Comparison of ENCODE assay signal across 21 mouse cellular contexts in the genomic region with DNA sequence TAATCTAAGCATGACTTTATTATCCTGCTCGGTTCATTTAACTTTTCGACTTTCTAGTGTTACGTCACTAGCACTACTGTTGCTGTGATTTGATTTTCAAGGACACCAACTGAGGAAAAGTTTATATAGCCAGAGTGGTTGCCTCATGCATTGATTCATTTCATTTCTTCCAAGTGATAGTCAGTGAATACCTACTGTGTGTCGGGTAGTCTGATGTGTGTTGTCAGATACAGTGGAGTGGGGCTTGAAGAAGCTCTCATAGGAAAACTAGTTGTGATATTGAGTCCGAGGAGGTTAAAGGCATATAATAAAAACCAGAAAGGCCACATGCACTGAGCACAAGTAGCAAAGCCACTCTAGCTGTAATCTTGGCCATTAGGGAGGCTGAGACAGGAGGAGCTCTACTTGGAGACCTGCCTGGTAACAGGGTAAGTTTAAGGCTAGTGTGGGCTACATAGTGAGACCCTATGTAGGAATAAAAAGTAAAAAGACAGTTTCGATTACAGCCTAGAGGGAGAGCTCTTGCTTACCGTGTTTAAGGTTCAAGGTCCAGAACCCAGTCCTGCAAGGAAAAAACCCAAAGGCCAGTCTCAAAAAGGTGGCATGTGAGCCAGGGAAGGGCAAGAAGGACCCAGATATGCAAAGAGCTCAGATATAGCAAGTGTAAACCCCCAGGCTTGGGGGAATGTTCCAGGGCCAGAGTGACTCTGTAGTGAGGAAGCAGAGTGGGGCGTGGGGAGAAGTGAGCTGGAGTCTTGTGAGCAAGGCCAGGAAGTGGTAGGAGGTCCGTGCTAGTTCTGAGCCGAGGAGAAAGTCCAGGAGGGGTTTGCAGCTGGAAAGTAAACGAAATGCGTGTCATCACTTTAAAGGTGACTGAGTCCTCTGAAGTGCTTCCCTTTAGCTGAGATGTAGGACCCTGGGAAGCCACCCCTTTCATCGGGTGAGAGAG. TPM values are rescaled to one million over a fixed set of nuclear protein-coding genes. Genes with fewer than 3 reads are reported as not detected.
A peak's percentile ranks its signal among the peaks of the same experiment; 100 is the strongest.
DNase-seq lines count a peak whose midpoint lies in the region; ATAC-seq lines count a peak whose summit lies in the region.
"Had no signal": no experiment of that assay in that cellular context is flagged by ENCODE, and none has a peak within 500 bp of the region (broad histone marks: within the 10 kb centered on the region; RNA-seq: fewer than 3 reads in every experiment).

No protein-coding gene starts in this region.

- no peak overlapping the region for H3K9ac ChIP-seq in liver, embryonic 12.5 days
- no peak overlapping the region for H3K9ac ChIP-seq in liver, embryonic 11.5 days (ENCODE audit: low read depth, low read length)
- peak overlapping the region; percentile 24; the same call in 1 of the 2 replicates for H3K9ac ChIP-seq in intestine, embryonic 16.5 days (ENCODE audit: low read depth, low read length)
- H3K9ac ChIP-seq: forebrain, embryonic 12.5 days; hindbrain, embryonic 14.5 days; limb, embryonic 13.5 days; lung, embryonic 14.5 days; neural tube, embryonic 13.5 days had no signal

- H3K9me3 ChIP-seq in liver, embryonic 12.5 days (replicated peaks) = no peaks in the 10 kb centered on the region
- no peaks in the 10 kb centered on the region for H3K9me3 ChIP-seq in liver, embryonic 11.5 days (ENCODE audit: control insufficient read depth, low read length)
- no peaks in the 10 kb centered on the region for H3K9me3 ChIP-seq in intestine, embryonic 16.5 days (ENCODE audit: control insufficient read depth, low read length)
- H3K9me3 ChIP-seq: forebrain, embryonic 12.5 days; G1E; limb, embryonic 13.5 days; neural tube, embryonic 13.5 days had no signal

- H3K27ac ChIP-seq in liver, embryonic 12.5 days = no peak overlapping the region
- no peak overlapping the region for H3K27ac ChIP-seq in liver, embryonic 11.5 days (ENCODE audit: low read depth, low read length)
- peak overlapping the region; percentile 52 for H3K27ac ChIP-seq in intestine, embryonic 16.5 days (ENCODE audit: low read length)
- H3K27ac ChIP-seq: forebrain, embryonic 12.5 days; hindbrain, embryonic 14.5 days; layer of hippocampus, adult 2 months; limb, embryonic 13.5 days; neural tube, embryonic 13.5 days; stomach, postnatal 0 days had no signal

- H3K4me2 ChIP-seq in liver, embryonic 12.5 days = no peak overlapping the region
- no peak overlapping the region for H3K4me2 ChIP-seq in liver, embryonic 11.5 days
- no peak overlapping the region for H3K4me2 ChIP-seq in intestine, embryonic 16.5 days (ENCODE audit: low read depth, low read length)
- H3K4me2 ChIP-seq: forebrain, embryonic 12.5 days; hindbrain, embryonic 14.5 days; limb, embryonic 13.5 days; lung, embryonic 14.5 days; neural tube, embryonic 13.5 days had no signal

- ATAC-seq in liver, embryonic 12.5 days = 0 out of 2 replicates have a peak, but pooled peaks have one; percentile 24
- no peak for ATAC-seq in liver, embryonic 11.5 days (replicated peaks; ENCODE audit: low FRiP score)
- ATAC-seq in activated CD4-positive, CD25-positive, alpha-beta regulatory T cell, adult 4 months = peak; percentile 44
- peak; percentile 75 for ATAC-seq in intestine, embryonic 16.5 days

- DNase-seq in liver, embryonic 11.5 days (ENCODE audit: low spot score) = no peak
- DNase-seq in thymus, postnatal 0 days (ENCODE audit: low spot score) = peak; percentile 42
- DNase-seq in right cerebral cortex, adult 18-20 months = no peak
- DNase-seq in cerebellum, postnatal 4 days (ENCODE audit: low spot score in 2 of 2) = no peak
- no peak for DNase-seq in kidney, adult 8-10 months
- DNase-seq: adrenal gland, postnatal 36 days; cerebellum, adult 11 months; embryo, embryonic 11 days; lung, embryonic 14.5 days had no signal

- H3K4me1 ChIP-seq in liver, embryonic 12.5 days = 0 out of 2 replicates have a peak, but pooled peaks cover 7% of the 10 kb centered on the region
- H3K4me1 ChIP-seq in liver, embryonic 11.5 days (replicated peaks; ENCODE audit: control insufficient read depth, insufficient read depth, low read length) = no peaks in the 10 kb centered on the region
- H3K4me1 ChIP-seq in intestine, embryonic 16.5 days (ENCODE audit: control insufficient read depth, insufficient read depth, low read length) = 0 out of 2 replicates have a peak, but pooled peaks cover 3% of the 10 kb centered on the region

- no peak overlapping the region for H3K4me3 ChIP-seq in liver, embryonic 12.5 days
- H3K4me3 ChIP-seq in liver, embryonic 11.5 days (ENCODE audit: low read depth, low read length) = no peak overlapping the region
- no peak overlapping the region for H3K4me3 ChIP-seq in intestine, embryonic 16.5 days (ENCODE audit: low read length)
- H3K4me3 ChIP-seq: forebrain, embryonic 12.5 days; layer of hippocampus, adult 2 months; limb, embryonic 13.5 days; neural tube, embryonic 13.5 days had no signal

- 43% methylated on average over 13 of the region's 13 CpGs for WGBS in liver, embryonic 12.5 days (ENCODE audit: insufficient replicate concordance)
- 60% methylated on average over 13 of the region's 13 CpGs for WGBS in liver, embryonic 11.5 days
- 61% methylated on average over 13 of the region's 13 CpGs for WGBS in intestine, embryonic 16.5 days

- no peaks in the 10 kb centered on the region for H3K36me3 ChIP-seq in liver, embryonic 12.5 days
- no peaks in the 10 kb centered on the region for H3K36me3 ChIP-seq in liver, embryonic 11.5 days (ENCODE audit: control insufficient read depth, insufficient read depth, low read length)
- H3K36me3 ChIP-seq in intestine, embryonic 16.5 days (ENCODE audit: control insufficient read depth, insufficient read depth, low read length) = no peaks in the 10 kb centered on the region
- H3K36me3 ChIP-seq: forebrain, embryonic 12.5 days; G1E; limb, embryonic 13.5 days; neural tube, embryonic 13.5 days had no signal

- peaks cover 18% of the 10 kb centered on the region; the same call in 1 of the 2 replicates for H3K27me3 ChIP-seq in liver, embryonic 12.5 days (replicated peaks)
- no peaks in the 10 kb centered on the region for H3K27me3 ChIP-seq in liver, embryonic 11.5 days (replicated peaks; ENCODE audit: control insufficient read depth, insufficient read depth, low read length)
- no peaks in the 10 kb centered on the region for H3K27me3 ChIP-seq in intestine, embryonic 16.5 days (replicated peaks; ENCODE audit: control insufficient read depth, insufficient read depth, low read length)

RNA-seq across cellular contexts. Expression of a gene that starts 6.3 kb away (rescaled TPM):
- 5.4 and 5.7 TPM in 2 replicates for polyA plus RNA-seq in liver, embryonic 12.5 days (2016; fragmentation: Nextera tagmentation; extraction: Ambion mirVana)
- polyA plus RNA-seq in liver, embryonic 11.5 days (2014; fragmentation: Nextera tagmentation; extraction: Ambion mirVana) = 3.5 and 4.6 TPM in 2 replicates
- polyA plus RNA-seq in activated CD4-positive, CD25-positive, alpha-beta regulatory T cell, adult 4 months (2017; shearing (Covaris generic)) = 10 to 100 TPM in 1 of 2 experiments, 1 to 10 TPM in 1; 5.6 to 11.7 TPM
- 8.1 and 8.8 TPM in 2 replicates for polyA plus RNA-seq in intestine, embryonic 16.5 days (2015; fragmentation: Nextera tagmentation; extraction: Ambion mirVana)
- polyA plus RNA-seq in thymus, postnatal 0 days (2015; fragmentation: Nextera tagmentation; extraction: Ambion mirVana) = 11.1 and 12.5 TPM in 2 replicates
- polyA plus RNA-seq: G1E had no signal

RNA-seq across cellular contexts. Expression of a gene that starts 38.7 kb away (rescaled TPM):
- polyA plus RNA-seq in liver, embryonic 12.5 days (2016; fragmentation: Nextera tagmentation; extraction: Ambion mirVana) = 0.38 and 0.61 TPM in 2 replicates
- 1.9 and 2.0 TPM in 2 replicates for polyA plus RNA-seq in liver, embryonic 11.5 days (2014; fragmentation: Nextera tagmentation; extraction: Ambion mirVana)
- 1 to 10 TPM; 3.4 to 5.1 TPM for polyA plus RNA-seq in activated CD4-positive, CD25-positive, alpha-beta regulatory T cell, adult 4 months (2017; shearing (Covaris generic))
- 74.3 and 102 TPM in 2 replicates for polyA plus RNA-seq in intestine, embryonic 16.5 days (2015; fragmentation: Nextera tagmentation; extraction: Ambion mirVana)
- polyA plus RNA-seq in thymus, postnatal 0 days (2015; fragmentation: Nextera tagmentation; extraction: Ambion mirVana) = 5.5 and 6.6 TPM in 2 replicates
- polyA plus RNA-seq: G1E; stomach, postnatal 0 days had no signal

RNA-seq across cellular contexts. Expression of a gene that starts 48.0 kb away (rescaled TPM):
- 0.19 and 0.30 TPM in 2 replicates for polyA plus RNA-seq in liver, embryonic 12.5 days (2016; fragmentation: Nextera tagmentation; extraction: Ambion mirVana)
- 0.99 and 1.6 TPM in 2 replicates for polyA plus RNA-seq in liver, embryonic 11.5 days (2014; fragmentation: Nextera tagmentation; extraction: Ambion mirVana)
- not detected for polyA plus RNA-seq in activated CD4-positive, CD25-positive, alpha-beta regulatory T cell, adult 4 months (2017; shearing (Covaris generic))
- 0.49 TPM in 1 of 2 replicates, not detected in the other for polyA plus RNA-seq in intestine, embryonic 16.5 days (2015; fragmentation: Nextera tagmentation; extraction: Ambion mirVana)
- 0.13 and 0.33 TPM in 2 replicates for polyA plus RNA-seq in thymus, postnatal 0 days (2015; fragmentation: Nextera tagmentation; extraction: Ambion mirVana)
- polyA plus RNA-seq: G1E; heart, postnatal 0 days; kidney, embryonic 14.5 days; lung, embryonic 14.5 days had no signal
